In genomic region chr1:63964519-63964918, GRCm38 (mm10) we compare ENCODE assay signal across 11 mouse cellular contexts.
DNase-seq lines count a peak whose midpoint lies in the region.
"Had no signal": no experiment of that assay in that cellular context is flagged by ENCODE, and none has a peak within 500 bp of the region (broad histone marks: within the 10 kb centered on the region; RNA-seq: fewer than 3 reads in every experiment).

No protein-coding gene starts in this region.

- peak; percentile 47 for DNase-seq in left cerebral cortex, adult 11 months (ENCODE audit: low spot score)
- no peak for DNase-seq in left cerebral cortex, postnatal 4 days
- DNase-seq in Muller cell, postnatal 12 days (ENCODE audit: inconsistent ontology term): peak; percentile 47
- DNase-seq in brain, adult 2 months (ENCODE audit: low read depth, low spot score): peak; percentile 85
- DNase-seq in layer of hippocampus, postnatal 14 days (ENCODE audit: low spot score in 2 of 2): peak; percentile 7 to 31
- no peak for DNase-seq in urinary bladder, postnatal 4 days (ENCODE audit: low spot score in 2 of 2)
- no peak for DNase-seq in thymus, postnatal 14 days
- DNase-seq: cerebellum, adult 11-12 months; forebrain, postnatal 0 days; retina, postnatal 1 day; thymus, adult 2 months had no signal

- intact Hi-C loops in left cerebral cortex, postnatal 4 days (cut with DNase I): no loop called here

Comparison
In these comparisons a context has a peak if more than half of its experiments do, and no peak if none do; other contexts are left out.
1. DNase-seq: peak in left cerebral cortex, adult 11 months (single experiment), Muller cell, postnatal 12 days (single experiment), brain, adult 2 months (single experiment) and layer of hippocampus, postnatal 14 days (2 of 2); none in left cerebral cortex, postnatal 4 days (single experiment), urinary bladder, postnatal 4 days (0 of 2) and thymus, postnatal 14 days (single experiment).